Mouse (Mus musculus): ENCODE data around the gene Csnk2a1.
"Not testable (repeated sequence)": the region's sequence is repeated elsewhere in the genome, so short reads cannot be mapped to it uniquely, and the experiment has no call there.

The Csnk2a1 gene

GRCm38 (mm10) chr2:152237926-152238325, 11.3 kb downstream of the Csnk2a1 start:
- DNase-seq (ENCODE audit: low read depth, low spot score) = no peak

- DNase-seq (ENCODE audit: low read depth, low spot score) = no peak
These were observed 13.9 kb downstream of the Csnk2a1 start for GRCm38 (mm10) chr2:152240580-152240979.

- DNase-seq (ENCODE audit: low read depth, low spot score) = no peak
These were observed 20.6 kb downstream of the Csnk2a1 start for GRCm38 (mm10) chr2:152247213-152247612.

- DNase-seq (ENCODE audit: low read depth, low spot score) = no peak
These were observed 23.9 kb downstream of the Csnk2a1 start for GRCm38 (mm10) chr2:152250511-152250910.

- DNase-seq (ENCODE audit: low read depth, low spot score) = no peak
These were observed 33.1 kb downstream of the Csnk2a1 start for GRCm38 (mm10) chr2:152259739-152260138.

GRCm38 (mm10) chr2:152273639-152274038, 47.0 kb downstream of the Csnk2a1 start:
- no peak for DNase-seq (ENCODE audit: low read depth, low spot score)

GRCm38 (mm10) chr2:152281407-152281806, 54.8 kb downstream of the Csnk2a1 start:
- no peak for DNase-seq (ENCODE audit: low read depth, low spot score)

GRCm38 (mm10) chr2:152287560-152287959, 60.9 kb downstream of the Csnk2a1 start:
- DNase-seq (ENCODE audit: low read depth, low spot score) = no peak

- DNase-seq (ENCODE audit: low read depth, low spot score) = no peak
These were observed 61.4 kb downstream of the Csnk2a1 start for GRCm38 (mm10) chr2:152288046-152288445.

- not testable (repeated sequence) for DNase-seq (ENCODE audit: low read depth, low spot score)
These were observed 63.0 kb downstream of the Csnk2a1 start for GRCm38 (mm10) chr2:152289623-152290022.

- no peak for DNase-seq (ENCODE audit: low read depth, low spot score)
These were observed 65.8 kb downstream of the Csnk2a1 start for GRCm38 (mm10) chr2:152292475-152292874.

GRCm38 (mm10) chr2:152293179-152293726, 66.6 kb downstream of the Csnk2a1 start:
- DNase-seq (ENCODE audit: low read depth, low spot score) = no peak

GRCm38 (mm10) chr2:152293727-152294475, 67.3 kb downstream of the Csnk2a1 start, which contains the start of gene Tbc1d20:
Gene Tbc1d20, plus strand, starts transcription at chr2:152293828.
- DNase-seq (ENCODE audit: low read depth, low spot score) = peak; percentile 92

- no peak for DNase-seq (ENCODE audit: low read depth, low spot score)
These were observed 67.9 kb downstream of the Csnk2a1 start for GRCm38 (mm10) chr2:152294541-152294940.

GRCm38 (mm10) chr2:152302862-152303261, 76.2 kb downstream of the Csnk2a1 start:
- no peak for DNase-seq (ENCODE audit: low read depth, low spot score)

GRCm38 (mm10) chr2:152303781-152304180, 77.1 kb downstream of the Csnk2a1 start:
- no peak for DNase-seq (ENCODE audit: low read depth, low spot score)

GRCm38 (mm10) chr2:152305480-152305879, 78.8 kb downstream of the Csnk2a1 start:
- DNase-seq (ENCODE audit: low read depth, low spot score) = no peak

- no peak for DNase-seq (ENCODE audit: low read depth, low spot score)
These were observed 80.5 kb downstream of the Csnk2a1 start for GRCm38 (mm10) chr2:152307186-152307585.

- no peak for DNase-seq (ENCODE audit: low read depth, low spot score)
These were observed 86.4 kb downstream of the Csnk2a1 start for GRCm38 (mm10) chr2:152312996-152313395.

GRCm38 (mm10) chr2:152313926-152314325, 87.3 kb downstream of the Csnk2a1 start:
- DNase-seq (ENCODE audit: low read depth, low spot score) = no peak

GRCm38 (mm10) chr2:152317054-152317453, 90.4 kb downstream of the Csnk2a1 start:
- no peak for DNase-seq (ENCODE audit: low read depth, low spot score)

GRCm38 (mm10) chr2:152321558-152321957, 94.9 kb downstream of the Csnk2a1 start:
- no peak for DNase-seq (ENCODE audit: low read depth, low spot score)

- no peak for DNase-seq (ENCODE audit: low read depth, low spot score)
These were observed 95.6 kb downstream of the Csnk2a1 start for GRCm38 (mm10) chr2:152322198-152322597.

All from forelimb bud, embryonic 11.5 days (tissue).